Mouse (Mus musculus) heart, adult 2 months (tissue): ENCODE data around the gene Pex5. TPM values are rescaled to one million over a fixed set of nuclear protein-coding genes. Genes with fewer than 3 reads are reported as not detected.

Experiments
- DNase-seq, 2 experiments: peaks; one replicate each; pipeline ENCODE4 v3.0.0; 2021
- H3K27ac ChIP-seq: fragments of 200-600 bp; 2 replicates; pipeline ENCODE4 v1.8.1; 2022
- H3K27me3 ChIP-seq: fragments of 200-500 bp; 2 replicates; pipeline ENCODE4 v1.6.1; 2012; ENCODE audit warnings: mild to moderate bottlenecking, low read length, inconsistent platforms, mixed read lengths; ENCODE audit not compliant: control insufficient read depth, insufficient read depth
- H3K36me3 ChIP-seq: fragments of 200-500 bp; 2 replicates; pipeline ENCODE4 v1.6.1; 2012; ENCODE audit warnings: low read length, inconsistent platforms; ENCODE audit not compliant: control insufficient read depth, insufficient read depth
- H3K4me1 ChIP-seq: fragments of 200-500 bp; 2 replicates; pipeline ENCODE4 v1.6.1; 2011; ENCODE audit warnings: low read length; ENCODE audit not compliant: control insufficient read depth, insufficient read depth
- H3K4me3 ChIP-seq: fragments of 200-600 bp; 2 replicates; pipeline ENCODE4 v1.8.1; 2022
- H3K79me2 ChIP-seq: fragments of 200-500 bp; replicated peaks from 2 replicates; pipeline ENCODE4 v1.6.1; 2012; ENCODE audit warnings: mild to moderate bottlenecking, inconsistent platforms, low read length, moderate library complexity, mixed read lengths; ENCODE audit not compliant: control insufficient read depth, insufficient read depth
- H3K9ac ChIP-seq: fragments of 200-500 bp; 2 replicates; pipeline ENCODE4 v1.6.1; 2012; ENCODE audit warnings: low read depth, mild to moderate bottlenecking, control low read depth, inconsistent platforms, low read length, mixed read lengths
- CTCF ChIP-seq: fragments of 200-600 bp; IDR thresholded peaks from 2 replicates; pipeline ENCODE4 v1.8.1; 2022; ENCODE audit warnings: antibody characterized with exemption, mild to moderate bottlenecking, moderate library complexity
- EP300 ChIP-seq: fragments of 200-500 bp; IDR thresholded peaks from 2 replicates; pipeline ENCODE4 v1.6.1; 2011; ENCODE audit warnings: low read depth, low read length, control low read depth; ENCODE audit not compliant: insufficient read depth
- POLR2A ChIP-seq: fragments of 200-500 bp; IDR thresholded peaks from 2 replicates; pipeline ENCODE4 v1.6.1; 2011; ENCODE audit warnings: mild to moderate bottlenecking, low read depth, low read length, control low read depth; ENCODE audit not compliant: insufficient read depth
- WGBS: fragments of 180-500 bp; shearing (Covaris S2); methylation state at CpG from one replicate; pipeline ENCODE4 v1.1.7; 2018; 5-methylcytosine and 5-hydroxymethylcytosine counted together
- intact Hi-C: fragments of 180-260 bp; cut with DNase I; formaldehyde crosslinking; loops from one replicate; pipeline ENCODE4 v1.15.1; 2025
- polyA plus RNA-seq: library from polyadenylated mRNA; depleted of rRNA; stranded (reverse); fragments of >200 nt; gene quantifications from 2 replicates; pipeline ENCODE4 v1.2.3, GENCODE M21; 2012; rRNA removed
- total RNA-seq, 2 experiments: library from RNA; stranded (reverse); gene quantifications; 2 replicates each; pipeline ENCODE4 v1.2.3; 2021

Pex5 gene
- total and polyA plus RNA-seq, 3 experiments, result 20.8 to 25.7 (median 21.9) TPM

- H3K79me2 ChIP-seq, result no peaks in the 10 kb centered on the region
- TF ChIP-seq EP300 (no peak), CTCF (no peak), POLR2A (no peak)
- no peak overlapping the region for H3K9ac ChIP-seq
- peaks cover 5% of the 10 kb centered on the region; the same call in 1 of the 2 replicates for H3K36me3 ChIP-seq
- DNase-seq, result peak in 1 of 2 experiments; percentile 21
- intact Hi-C loops, result no loop called here
- WGBS, result 63% methylated on average over 6 of the region's 6 CpGs
- H3K27ac ChIP-seq, result peak overlapping the region; percentile 61; the same call in 1 of the 2 replicates
- no peak overlapping the region for H3K4me3 ChIP-seq
- H3K27me3 ChIP-seq, result no peaks in the 10 kb centered on the region
- H3K4me1 ChIP-seq, result peaks cover 7% of the 10 kb centered on the region
Observed at GRCm38 (mm10) chr6:124373584-124374206, 41.2 kb downstream of the Pex5 start.

GRCm38 (mm10) chr6:124364328-124364727 lies 50.5 kb downstream of the Pex5 start:
- Histone ChIP-seq H3K9ac (no peak overlapping the region), H3K27ac (no peak overlapping the region), H3K4me3 (no peak overlapping the region), H3K79me2 (no peaks in the 10 kb centered on the region), H3K27me3 (no peaks in the 10 kb centered on the region), H3K36me3 (no peaks in the 10 kb centered on the region), H3K4me1 (no peaks in the 10 kb centered on the region)
- no peak for TF ChIP-seq POLR2A
- 0 out of 2 replicates have a peak, but pooled peaks have one; percentile 6 for TF ChIP-seq CTCF
- TF ChIP-seq EP300, result no peak
- WGBS, result 56% methylated on average over 5 of the region's 5 CpGs
- intact Hi-C loops, result no loop called here
- DNase-seq, result no peak

- Histone ChIP-seq H3K4me1 (no peaks in the 10 kb centered on the region), H3K9ac (no peak overlapping the region), H3K79me2 (no peaks in the 10 kb centered on the region), H3K36me3 (no peaks in the 10 kb centered on the region), H3K4me3 (no peak overlapping the region), H3K27ac (no peak overlapping the region), H3K27me3 (no peaks in the 10 kb centered on the region)
- no peak for DNase-seq
- TF ChIP-seq EP300 (no peak), CTCF (no peak), POLR2A (no peak)
- intact Hi-C loops, result no loop called here
- 36% methylated on average over 6 of the region's 6 CpGs for WGBS
Observed at GRCm38 (mm10) chr6:124360549-124360948, 54.3 kb downstream of the Pex5 start.

DNA sequence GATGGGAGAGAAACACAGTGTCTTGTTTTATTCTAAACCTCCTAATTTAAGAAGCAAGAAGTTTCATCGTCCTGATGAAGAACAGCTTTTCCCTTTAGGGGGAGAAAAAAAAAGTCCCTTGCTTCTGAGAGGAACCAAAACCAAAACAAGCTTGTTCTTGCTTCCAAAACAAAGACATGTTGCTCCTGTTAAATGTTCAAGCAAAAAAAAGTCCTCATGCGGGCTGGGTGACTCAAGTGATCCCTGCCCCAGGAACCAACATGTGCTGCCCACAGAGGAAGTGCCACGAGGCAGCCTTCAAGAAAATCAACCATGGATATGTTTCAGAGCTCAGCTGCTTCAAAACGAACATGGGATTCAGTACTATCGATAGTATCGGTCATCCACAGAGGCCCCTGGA lies 55.9 kb downstream of the Pex5 start:
- Histone ChIP-seq H3K9ac (no peak overlapping the region), H3K4me1 (no peaks in the 10 kb centered on the region), H3K79me2 (no peaks in the 10 kb centered on the region), H3K4me3 (no peak overlapping the region), H3K27ac (no peak overlapping the region), H3K36me3 (no peaks in the 10 kb centered on the region), H3K27me3 (no peaks in the 10 kb centered on the region)
- WGBS, result 71% methylated on average over 6 of the region's 6 CpGs
- DNase-seq, result no peak
- TF ChIP-seq POLR2A (no peak), CTCF (no peak), EP300 (no peak)
- intact Hi-C loops, result no loop called here

GRCm38 (mm10) chr6:124353246-124353645 lies 61.6 kb downstream of the Pex5 start:
- DNase-seq, result no peak
- no peaks in the 10 kb centered on the region for H3K27me3 ChIP-seq
- H3K4me1 ChIP-seq, result no peaks in the 10 kb centered on the region
- TF ChIP-seq CTCF, result no peak
- no peak for TF ChIP-seq EP300
- TF ChIP-seq POLR2A, result no peak
- intact Hi-C loops, result no loop called here
- H3K79me2 ChIP-seq, result no peaks in the 10 kb centered on the region
- no peak overlapping the region for H3K4me3 ChIP-seq
- H3K36me3 ChIP-seq, result no peaks in the 10 kb centered on the region
- H3K9ac ChIP-seq, result no peak overlapping the region
- 60% methylated on average over 2 of the region's 2 CpGs for WGBS
- H3K27ac ChIP-seq, result no peak overlapping the region

Other genes starting within 250 kb of the Pex5 start
- not detected for gene Vmn2r27, start 183.2 kb downstream of the Pex5 start, total RNA-seq
- not detected in 2 replicates for gene Vmn2r27, start 183.2 kb downstream of the Pex5 start, polyA plus RNA-seq
- gene Cd163, start 110.4 kb downstream of the Pex5 start, total RNA-seq, result 10 to 100 TPM; 15.7 to 16.3 TPM
- gene Cd163, start 110.4 kb downstream of the Pex5 start, polyA plus RNA-seq, result 2.7 and 4.3 TPM in 2 replicates
- 1 to 10 TPM; 1.4 to 1.9 TPM for gene Clstn3, start 49.7 kb upstream of the Pex5 start, total RNA-seq
- 5.1 and 11.8 TPM in 2 replicates for gene Clstn3, start 49.7 kb upstream of the Pex5 start, polyA plus RNA-seq
- gene C1rl, start 78.0 kb upstream of the Pex5 start, total RNA-seq, result 1 to 10 TPM; 1.1 to 1.2 TPM
- gene C1rl, start 78.0 kb upstream of the Pex5 start, polyA plus RNA-seq, result 1.3 and 1.5 TPM in 2 replicates
- gene C1ra, start 97.3 kb upstream of the Pex5 start, total RNA-seq, result 10 to 100 TPM; 10.4 to 12.2 TPM
- gene C1ra, start 97.3 kb upstream of the Pex5 start, polyA plus RNA-seq, result 17.3 and 19.5 TPM in 2 replicates
- gene C1s1, start 127.3 kb upstream of the Pex5 start, total RNA-seq, result 10 to 100 TPM; 23.0 to 25.1 TPM
- 31.0 and 39.0 TPM in 2 replicates for gene C1s1, start 127.3 kb upstream of the Pex5 start, polyA plus RNA-seq
- 1 to 10 TPM; 1.2 to 1.8 TPM for gene C1rb, start 155.2 kb upstream of the Pex5 start, total RNA-seq
- not detected in 2 replicates for gene C1rb, start 155.2 kb upstream of the Pex5 start, polyA plus RNA-seq
- gene C1s2, start 221.0 kb upstream of the Pex5 start, total RNA-seq, result under 1 TPM; 0.26 to 0.48 TPM
- not detected in 2 replicates for gene C1s2, start 221.0 kb upstream of the Pex5 start, polyA plus RNA-seq
- gene Lpcat3, start 248.0 kb upstream of the Pex5 start, total RNA-seq, result 10 to 100 TPM; 34.9 to 40.5 TPM
- 73.4 and 116 TPM in 2 replicates for gene Lpcat3, start 248.0 kb upstream of the Pex5 start, polyA plus RNA-seq